In genomic region chr8:79680965-79681364, GRCm38 (mm10) we compare ENCODE assay signal across 9 mouse cellular contexts. TPM values are rescaled to one million over a fixed set of nuclear protein-coding genes. Genes with fewer than 3 reads are reported as not detected.
A peak's percentile ranks its signal among the peaks of the same experiment; 100 is the strongest.
DNase-seq lines count a peak whose midpoint lies in the region; ATAC-seq and TF ChIP-seq lines count a peak whose summit lies in the region.
"Had no signal": no experiment of that assay in that cellular context is flagged by ENCODE, and none has a peak within 500 bp of the region (broad histone marks: within the 10 kb centered on the region; RNA-seq: fewer than 3 reads in every experiment).

No protein-coding gene starts in this region.

- no peak for TF ChIP-seq CTCF in liver, adult 2 months (IDR thresholded peaks at IDR 0.05; ENCODE audit: low read depth, low read length)
- TF ChIP-seq CTCF in small intestine, adult 2 months (IDR thresholded peaks at IDR 0.05; ENCODE audit: extremely low read depth, insufficient read length, insufficient replicate concordance, low read depth, low read length): no peak

- H3K79me2 ChIP-seq in liver, adult 2 months (ENCODE audit: control insufficient read depth, insufficient read depth, low read length): no peaks in the 10 kb centered on the region

- no peak overlapping the region for H3K4me3 ChIP-seq in liver, adult 2 months (ENCODE audit: insufficient read depth, low read depth, low read length)
- H3K4me3 ChIP-seq in forebrain, embryonic 13.5 days: peak overlapping the region; percentile 23
- peak overlapping the region; percentile 39 for H3K4me3 ChIP-seq in limb, embryonic 14.5 days (replicated peaks; ENCODE audit: low read length)
- peak overlapping the region; percentile 84 for H3K4me3 ChIP-seq in small intestine, adult 2 months (ENCODE audit: low read depth, low read length)
- H3K4me3 ChIP-seq: myocyte had no signal

- H3K9ac ChIP-seq in liver, adult 2 months (ENCODE audit: low read depth, low read length): no peak overlapping the region
- peak overlapping the region; percentile 54 for H3K9ac ChIP-seq in forebrain, embryonic 13.5 days
- H3K9ac ChIP-seq in limb, embryonic 14.5 days (ENCODE audit: low read depth, low read length, severe bottlenecking): peak overlapping the region; percentile 51

- peaks cover 20% of the 10 kb centered on the region for H3K36me3 ChIP-seq in liver, adult 2 months (ENCODE audit: control insufficient read depth, insufficient read depth, low read length)
- H3K36me3 ChIP-seq in forebrain, embryonic 13.5 days (ENCODE audit: poor library complexity, severe bottlenecking): peaks cover 43% of the 10 kb centered on the region
- H3K36me3 ChIP-seq in limb, embryonic 14.5 days (ENCODE audit: control insufficient read depth, insufficient read depth, low read length): peaks cover 42% of the 10 kb centered on the region
- peaks cover 22% of the 10 kb centered on the region for H3K36me3 ChIP-seq in small intestine, adult 2 months (ENCODE audit: control insufficient read depth, insufficient read depth, low read length)

- 30% methylated on average over 2 of the region's 2 CpGs for WGBS in liver, adult 2 months
- WGBS in forebrain, embryonic 13.5 days: 39% methylated on average over 2 of the region's 2 CpGs
- 31% methylated on average over 2 of the region's 2 CpGs for WGBS in limb, embryonic 14.5 days
- 25% methylated on average over 2 of the region's 2 CpGs for WGBS in small intestine, adult 2 months

- H3K27ac ChIP-seq in liver, adult 2 months (replicated peaks; ENCODE audit: insufficient read depth, low read depth, low read length): no peak overlapping the region
- H3K27ac ChIP-seq in forebrain, embryonic 13.5 days: no peak overlapping the region
- no peak overlapping the region for H3K27ac ChIP-seq in limb, embryonic 14.5 days (replicated peaks; ENCODE audit: low read depth, low read length)
- H3K27ac ChIP-seq in small intestine, adult 2 months (ENCODE audit: insufficient read depth, low read depth, low read length): no peak overlapping the region

- H3K4me1 ChIP-seq in liver, adult 2 months (ENCODE audit: control insufficient read depth, insufficient read depth, low read length): peaks cover 3% of the 10 kb centered on the region; the same call in 1 of the 2 replicates
- H3K4me1 ChIP-seq in forebrain, embryonic 13.5 days: peaks cover 6% of the 10 kb centered on the region; the same call in 1 of the 2 replicates
- H3K4me1 ChIP-seq in limb, embryonic 14.5 days (ENCODE audit: control insufficient read depth, insufficient read depth, low read length): no peaks in the 10 kb centered on the region
- peaks cover 2% of the 10 kb centered on the region for H3K4me1 ChIP-seq in small intestine, adult 2 months (ENCODE audit: control insufficient read depth, insufficient read depth, insufficient read length, low read length)

- no peak for ATAC-seq in forebrain, embryonic 13.5 days
- no peak for ATAC-seq in limb, embryonic 14.5 days (ENCODE audit: low FRiP score, low read depth)
- ATAC-seq in erythroid progenitor cell, adult 5-6 weeks (replicated peaks; ENCODE audit: low FRiP score, poor library complexity, severe bottlenecking): no peak

- no peaks in the 10 kb centered on the region for H3K9me3 ChIP-seq in forebrain, embryonic 13.5 days (replicated peaks)
- no peaks in the 10 kb centered on the region for H3K9me3 ChIP-seq in limb, embryonic 14.5 days (ENCODE audit: control insufficient read depth, low read length)

- H3K4me2 ChIP-seq in forebrain, embryonic 13.5 days: peak overlapping the region; percentile 56
- H3K4me2 ChIP-seq in limb, embryonic 14.5 days (replicated peaks; ENCODE audit: low read depth, low read length, severe bottlenecking): peak overlapping the region; percentile 74

- no peaks in the 10 kb centered on the region for H3K27me3 ChIP-seq in liver, adult 2 months (ENCODE audit: control insufficient read depth, insufficient read depth, low read length)
- no peaks in the 10 kb centered on the region for H3K27me3 ChIP-seq in forebrain, embryonic 13.5 days
- H3K27me3 ChIP-seq in limb, embryonic 14.5 days (ENCODE audit: control insufficient read depth, insufficient read depth, low read length): no peaks in the 10 kb centered on the region
- no peaks in the 10 kb centered on the region; the same call in 1 of the 2 replicates for H3K27me3 ChIP-seq in small intestine, adult 2 months (ENCODE audit: control insufficient read depth, insufficient read depth, low read length)

- no peak for TF ChIP-seq POLR2A in liver, adult 2 months (IDR thresholded peaks at IDR 0.05; ENCODE audit: extremely low read depth, insufficient read depth, low read length)
- TF ChIP-seq POLR2A in limb, embryonic 14.5 days (IDR thresholded peaks at IDR 0.05; ENCODE audit: borderline replicate concordance, extremely low read depth, insufficient read depth, insufficient read length): no peak
- TF ChIP-seq POLR2A in small intestine, adult 2 months (IDR thresholded peaks at IDR 0.05; ENCODE audit: low read depth, low read length): no peak

- peak; percentile 10 for DNase-seq in liver, adult 2 months (ENCODE audit: extremely low read depth, low read depth, low spot score)
- no peak for DNase-seq in liver
- no peak for DNase-seq in limb, embryonic 14.5 days (ENCODE audit: low spot score)
- no peak for DNase-seq in cerebellum, adult 9-10 months
- DNase-seq in cerebellum, adult 11 months: no peak

RNA-seq across cellular contexts. Expression of gene Abce1, which starts 30.6 kb away (rescaled TPM):
- total RNA-seq in liver, adult 2 months (2014; rRNA removed): 65.8 and 68.6 TPM in 2 replicates
- polyA plus RNA-seq in liver, adult 2 months (2012; rRNA removed): 9.9 and 10.3 TPM in 2 replicates
- 84.5 and 94.5 TPM in 2 replicates for polyA plus RNA-seq in forebrain, embryonic 13.5 days (2015; fragmentation: Nextera tagmentation; extraction: Ambion mirVana)
- 53.3 and 65.9 TPM in 2 replicates for polyA plus RNA-seq in limb, embryonic 14.5 days (2012; rRNA removed)
- 87.5 and 92.7 TPM in 2 replicates for polyA plus RNA-seq in limb, embryonic 14.5 days (2014; fragmentation: Nextera tagmentation; extraction: Ambion mirVana)
- 1.7 and 2.6 TPM in 2 replicates for polyA plus RNA-seq in small intestine, adult 2 months (2012; rRNA removed)
- total RNA-seq in erythroid progenitor cell, adult 5-6 weeks (2015; ENCODE audit: low replicate concordance): 46.9 and 53.7 TPM in 2 replicates
- 36.1 and 43.4 TPM in 2 replicates for total RNA-seq in erythroid progenitor cell, adult 5-6 weeks (2017; ENCODE audit: low replicate concordance)

RNA-seq across cellular contexts. Expression of gene Anapc10, which starts 30.7 kb away (rescaled TPM):
- 1.4 and 1.9 TPM in 2 replicates for total RNA-seq in liver, adult 2 months (2014; rRNA removed)
- 0.35 and 0.55 TPM in 2 replicates for polyA plus RNA-seq in liver, adult 2 months (2012; rRNA removed)
- polyA plus RNA-seq in forebrain, embryonic 13.5 days (2015; fragmentation: Nextera tagmentation; extraction: Ambion mirVana): 47.0 and 51.3 TPM in 2 replicates
- polyA plus RNA-seq in limb, embryonic 14.5 days (2012; rRNA removed): 7.3 and 13.9 TPM in 2 replicates
- 39.2 and 41.1 TPM in 2 replicates for polyA plus RNA-seq in limb, embryonic 14.5 days (2014; fragmentation: Nextera tagmentation; extraction: Ambion mirVana)
- 0.08 and 0.15 TPM in 2 replicates for polyA plus RNA-seq in small intestine, adult 2 months (2012; rRNA removed)
- total RNA-seq in erythroid progenitor cell, adult 5-6 weeks (2015; ENCODE audit: low replicate concordance): 7.2 and 9.6 TPM in 2 replicates
- total RNA-seq in erythroid progenitor cell, adult 5-6 weeks (2017; ENCODE audit: low replicate concordance): 2.1 and 6.2 TPM in 2 replicates

RNA-seq across cellular contexts. Expression of gene Otud4, which starts 41.5 kb away (rescaled TPM):
- total RNA-seq in liver, adult 2 months (2014; rRNA removed): 19.2 and 20.2 TPM in 2 replicates
- polyA plus RNA-seq in liver, adult 2 months (2012; rRNA removed): 8.6 and 9.4 TPM in 2 replicates
- 12.3 and 14.8 TPM in 2 replicates for polyA plus RNA-seq in forebrain, embryonic 13.5 days (2015; fragmentation: Nextera tagmentation; extraction: Ambion mirVana)
- 26.2 and 29.1 TPM in 2 replicates for polyA plus RNA-seq in limb, embryonic 14.5 days (2012; rRNA removed)
- polyA plus RNA-seq in limb, embryonic 14.5 days (2014; fragmentation: Nextera tagmentation; extraction: Ambion mirVana): 20.9 and 21.4 TPM in 2 replicates
- polyA plus RNA-seq in small intestine, adult 2 months (2012; rRNA removed): 11.2 and 18.0 TPM in 2 replicates
- 22.2 and 47.2 TPM in 2 replicates for total RNA-seq in erythroid progenitor cell, adult 5-6 weeks (2015; ENCODE audit: low replicate concordance)
- total RNA-seq in erythroid progenitor cell, adult 5-6 weeks (2017; ENCODE audit: low replicate concordance): 33.2 and 51.1 TPM in 2 replicates
